Mouse (Mus musculus): Measurements from ENCODE around the gene Adgrl2.

- TF ChIP-seq MAFK (IDR thresholded peaks at IDR 0.05; ENCODE audit: insufficient read depth, low read depth, low read length) (no peak), CHD2 (IDR thresholded peaks at IDR 0.05; ENCODE audit: low read depth, low read length) (no peak), ZNF384 (IDR thresholded peaks at IDR 0.05; ENCODE audit: low read depth, low read length) (no peak), ZC3H11A (IDR thresholded peaks at IDR 0.05; ENCODE audit: borderline replicate concordance, low read depth, low read length) (no peak), HCFC1 (IDR thresholded peaks at IDR 0.05; ENCODE audit: borderline replicate concordance, insufficient read depth, low read length) (no peak)
Observed at GRCm38 (mm10) chr3:149007860-149008633, 17.7 kb upstream of the Adgrl2 start.

All from ES-E14 (cell line).